Mouse (Mus musculus) c-Kit-negative CD71-positive TER-119-positive erythroid progenitor cells, embryonic 14.5 days (primary cell): Measurements from ENCODE around the gene Dennd2d.

ENCODE experiments used
- DNase-seq: peaks from one replicate; pipeline ENCODE4 v3.0.0-alpha.2; 2013; ENCODE audit warnings: low read depth, low spot score

Gene Dennd2d

GRCm38 (mm10) chr3:106482281-106483081 lies at the start of gene Dennd2d:
Gene Dennd2d (plus strand): TSS chr3:106482405.
- no peak for DNase-seq

DNA sequence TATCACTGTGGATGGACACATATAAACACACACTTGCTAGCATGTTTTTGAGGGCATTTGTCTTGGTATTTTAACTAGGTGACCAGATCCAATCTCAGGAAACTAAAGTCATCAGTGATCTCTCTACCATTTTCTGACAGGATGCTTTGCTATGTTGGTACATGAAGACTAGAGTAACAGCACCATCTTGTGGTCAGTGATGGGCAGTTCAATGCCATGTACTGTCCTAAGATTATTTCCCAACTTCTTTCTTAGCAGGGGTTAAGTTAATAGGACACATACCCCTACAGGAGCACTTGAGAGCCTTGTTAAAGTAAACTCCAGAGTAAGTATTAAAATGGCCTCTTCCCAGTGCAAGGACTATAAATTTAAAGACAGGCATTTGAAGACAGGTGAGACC lies 33.6 kb upstream of the Dennd2d start:
- DNase-seq, result no peak

GRCm38 (mm10) chr3:106448995-106449394 lies 33.2 kb upstream of the Dennd2d start:
- no peak for DNase-seq

GRCm38 (mm10) chr3:106449567-106449966 lies 32.6 kb upstream of the Dennd2d start:
- no peak for DNase-seq

- DNase-seq, result no peak
Measured at GRCm38 (mm10) chr3:106452616-106453015, 29.6 kb upstream of the Dennd2d start.

DNA sequence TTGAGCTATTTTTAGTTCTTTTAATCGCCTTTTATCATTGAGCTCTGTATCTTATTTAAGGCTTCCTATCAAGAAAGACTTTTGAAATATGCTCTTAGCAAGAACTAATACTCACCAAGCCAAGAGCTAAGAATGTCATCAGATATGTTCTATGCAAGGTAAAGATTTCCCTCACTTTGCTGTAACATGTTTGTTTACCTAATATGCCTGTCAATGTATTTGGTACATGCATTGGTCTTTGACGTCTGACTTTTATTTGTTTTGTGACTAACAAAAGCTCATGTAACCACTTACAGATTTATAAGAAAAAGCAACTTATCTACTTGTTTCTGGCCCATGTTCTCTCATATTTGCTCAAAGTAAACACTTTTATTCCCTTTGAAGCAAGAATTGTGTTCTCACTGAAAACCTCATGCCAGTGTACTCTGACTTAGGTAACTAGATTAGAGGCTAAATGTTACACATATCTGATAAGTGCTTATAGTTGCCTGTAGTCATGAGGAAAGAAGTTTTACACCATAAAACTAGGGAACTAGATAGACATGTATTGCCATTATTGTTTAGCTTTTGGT lies 24.8 kb upstream of the Dennd2d start:
- DNase-seq, result no peak

DNA sequence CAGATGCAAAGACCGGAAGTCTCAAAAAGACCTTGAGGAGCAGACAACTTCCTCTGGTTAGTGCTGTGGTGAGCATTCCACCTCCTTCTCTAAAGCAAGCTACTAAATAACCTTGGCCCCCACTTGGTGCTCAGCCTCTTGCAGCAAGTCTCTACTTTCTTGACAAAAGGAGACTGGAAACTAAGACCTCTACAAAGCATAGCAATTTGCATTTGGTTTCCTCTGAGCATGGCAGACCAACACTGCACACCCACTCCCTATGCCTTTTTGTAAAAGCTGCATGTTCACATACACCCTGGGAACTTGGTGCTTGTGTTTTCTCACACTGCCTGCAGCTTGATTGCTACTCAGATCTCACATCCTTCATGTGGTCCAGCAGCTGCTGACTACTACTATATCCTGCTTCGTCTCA lies 20.1 kb upstream of the Dennd2d start:
- DNase-seq, result no peak

DNA sequence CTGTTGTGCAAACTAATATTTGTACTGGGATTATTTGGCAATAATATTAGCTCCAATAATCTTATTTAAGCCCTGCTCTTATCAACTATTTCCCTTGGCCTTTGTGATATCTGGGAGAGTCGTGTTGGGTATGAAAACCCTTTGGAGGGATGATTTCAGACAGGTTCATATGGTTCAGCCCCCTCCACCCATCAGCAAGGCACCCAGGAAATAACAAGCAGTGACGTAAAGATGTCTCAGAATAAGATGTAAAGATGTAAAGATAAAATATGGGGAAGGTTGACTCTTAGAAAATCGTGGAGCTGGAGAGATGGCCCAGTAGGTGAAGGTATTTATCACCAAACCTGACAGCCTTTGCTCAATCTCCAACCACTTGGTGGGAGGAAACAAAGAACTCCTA lies 19.7 kb upstream of the Dennd2d start:
- DNase-seq, result no peak

GRCm38 (mm10) chr3:106464750-106465149 lies 17.5 kb upstream of the Dennd2d start:
- DNase-seq, result no peak

DNA sequence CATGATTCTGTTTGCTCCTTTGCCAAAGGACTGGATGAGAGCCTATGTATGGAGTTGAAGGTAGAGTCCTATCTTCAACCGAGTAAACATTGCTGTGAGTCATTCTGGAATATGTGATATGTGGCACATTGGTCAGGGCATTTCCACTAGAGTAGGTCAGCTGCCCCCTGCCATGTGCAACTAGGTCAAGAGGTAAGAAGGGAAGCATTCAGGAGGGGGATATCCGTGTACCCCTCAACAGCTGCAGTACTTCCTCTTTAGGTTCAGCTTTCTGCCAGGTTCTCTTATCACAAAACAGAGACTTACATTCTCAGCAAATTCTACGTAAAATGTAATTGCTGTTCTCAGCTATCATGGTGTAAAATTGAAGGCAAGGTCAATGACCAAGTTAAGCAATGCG lies 8.0 kb upstream of the Dennd2d start:
- no peak for DNase-seq

DNA sequence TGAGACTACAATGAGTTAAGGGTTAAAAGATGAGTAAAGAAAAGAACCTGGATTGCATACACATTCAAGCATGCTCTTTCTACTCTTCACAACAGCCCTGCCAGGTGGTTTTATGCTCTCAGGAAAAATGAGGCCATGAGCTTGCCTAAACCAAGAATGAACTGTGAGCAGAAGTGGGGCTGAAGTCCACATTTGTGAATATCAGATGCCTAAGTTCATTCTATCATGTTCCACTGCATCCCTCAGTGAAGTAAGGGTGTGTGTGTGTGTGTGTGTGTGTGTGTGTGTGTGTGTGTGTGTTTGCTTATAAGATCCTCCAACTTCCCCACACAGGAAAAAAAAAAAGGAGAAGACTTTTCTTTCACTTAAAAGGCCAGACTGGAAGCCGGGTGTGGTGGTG lies 5.3 kb upstream of the Dennd2d start:
- DNase-seq, result no peak

GRCm38 (mm10) chr3:106483297-106483696 lies 1.1 kb downstream of the Dennd2d start:
- DNase-seq, result no peak

GRCm38 (mm10) chr3:106483796-106484405 lies 1.7 kb downstream of the Dennd2d start:
- no peak for DNase-seq

GRCm38 (mm10) chr3:106484861-106485260 lies 2.7 kb downstream of the Dennd2d start:
- DNase-seq, result no peak

GRCm38 (mm10) chr3:106485810-106486209 lies 3.6 kb downstream of the Dennd2d start:
- no peak for DNase-seq

- DNase-seq, result no peak
Measured at GRCm38 (mm10) chr3:106487551-106487950, 5.3 kb downstream of the Dennd2d start.

GRCm38 (mm10) chr3:106490239-106490638 lies 8.0 kb downstream of the Dennd2d start:
- DNase-seq, result no peak

DNA sequence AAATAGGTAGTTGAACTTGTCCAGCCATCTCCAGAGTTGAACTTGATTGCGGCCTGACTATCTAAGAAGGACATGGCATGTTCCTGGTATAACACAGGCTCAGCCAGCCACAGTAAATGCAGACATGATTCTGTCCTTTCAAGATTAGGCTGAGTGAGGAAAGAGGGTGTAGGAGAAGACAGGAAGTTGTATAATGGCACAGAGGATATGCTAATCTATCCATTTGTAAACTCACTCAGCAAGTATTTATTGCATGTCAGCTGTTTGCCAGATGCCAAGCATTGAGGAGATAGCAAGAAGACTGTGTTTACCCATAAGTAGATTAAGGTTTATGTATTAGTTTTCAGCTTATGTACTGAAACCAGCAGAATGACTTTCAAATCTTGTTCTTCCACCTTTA lies 10.5 kb downstream of the Dennd2d start:
- no peak for DNase-seq

DNA sequence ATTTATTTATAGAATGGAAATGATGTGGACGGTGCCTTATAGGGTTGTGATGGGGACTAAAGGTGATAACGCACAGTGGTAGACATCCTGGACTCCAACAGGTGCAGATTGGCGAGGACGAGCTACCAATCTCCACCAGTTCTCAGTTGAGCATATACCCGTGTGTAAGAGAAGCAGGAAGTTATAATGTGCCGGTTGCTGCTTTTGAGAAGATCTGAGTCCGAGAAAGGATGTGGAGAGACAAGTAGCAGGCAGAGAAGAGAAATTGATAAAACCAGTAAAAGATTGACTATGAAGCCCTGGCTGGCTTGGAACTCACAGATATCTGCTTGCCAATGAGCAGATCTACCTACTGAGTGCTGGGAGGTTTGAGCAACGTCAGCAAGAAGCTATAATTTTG lies 11.0 kb downstream of the Dennd2d start:
- DNase-seq, result no peak

- DNase-seq, result no peak
Measured at GRCm38 (mm10) chr3:106493882-106494281, 11.7 kb downstream of the Dennd2d start.

DNA sequence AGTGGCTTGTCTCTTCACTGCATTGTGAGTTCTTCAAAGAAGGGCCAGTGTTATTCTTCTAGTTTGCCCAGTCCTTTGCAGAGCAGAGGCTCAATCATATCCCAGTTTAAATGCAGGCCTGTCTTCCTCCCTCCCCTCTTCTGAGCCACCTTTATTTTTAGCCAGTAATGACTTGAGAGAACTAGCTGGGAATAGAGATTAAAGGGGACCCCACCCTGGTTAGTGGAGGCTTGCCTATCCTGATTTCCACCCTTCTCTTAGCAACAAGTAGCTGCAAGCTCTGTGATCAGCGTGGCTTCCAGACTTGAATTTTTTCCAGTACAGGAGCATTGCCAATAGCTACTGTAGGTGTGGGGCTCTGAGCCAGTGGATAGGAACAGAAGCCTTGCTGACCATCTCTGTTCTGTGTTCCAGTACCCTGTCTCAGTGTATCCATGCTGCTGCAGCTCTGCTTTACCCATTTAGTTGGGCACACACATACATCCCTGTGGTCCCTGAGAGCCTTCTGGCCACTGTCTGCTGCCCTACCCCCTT lies 12.3 kb downstream of the Dennd2d start:
- no peak for DNase-seq

GRCm38 (mm10) chr3:106495346-106496044 lies 13.3 kb downstream of the Dennd2d start:
- no peak for DNase-seq
